Mouse (Mus musculus) lung, postnatal 10 days (tissue): ENCODE data around the gene Csnk2b.
A peak's percentile ranks its signal among the peaks of the same experiment; 100 is the strongest.

Experiments used
- DNase-seq: peaks from one replicate; pipeline ENCODE4 v3.0.0; 2021

Csnk2b gene

GRCm38 (mm10) chr17:35115046-35116019 lies 6.5 kb downstream of the Csnk2b start, which contains the start of gene Ly6g5b:
Gene Ly6g5b (minus strand): TSS chr17:35115428.
- DNase-seq, result peak; percentile 56

GRCm38 (mm10) chr17:35111774-35112173 lies 10.1 kb downstream of the Csnk2b start:
- DNase-seq, result peak; percentile 35

- no peak for DNase-seq
Observed at GRCm38 (mm10) chr17:35108097-35108496, 13.8 kb downstream of the Csnk2b start, which contains the start of gene Ly6g5c. Gene Ly6g5c (plus strand): TSS chr17:35108279.

GRCm38 (mm10) chr17:35106522-35106921 lies 15.3 kb downstream of the Csnk2b start:
- no peak for DNase-seq

- peak; percentile 51 for DNase-seq
Observed at GRCm38 (mm10) chr17:35105740-35106389, 16.0 kb downstream of the Csnk2b start.

- no peak for DNase-seq
Observed at GRCm38 (mm10) chr17:35104754-35105153, 17.1 kb downstream of the Csnk2b start.

GRCm38 (mm10) chr17:35104079-35104478 lies 17.8 kb downstream of the Csnk2b start:
- no peak for DNase-seq

- DNase-seq, result no peak
Observed at GRCm38 (mm10) chr17:35103221-35103690, 18.6 kb downstream of the Csnk2b start.

- no peak for DNase-seq
Observed at GRCm38 (mm10) chr17:35102299-35102698, 19.6 kb downstream of the Csnk2b start.

GRCm38 (mm10) chr17:35101161-35101560 lies 20.7 kb downstream of the Csnk2b start:
- DNase-seq, result no peak

- DNase-seq, result no peak
Observed at GRCm38 (mm10) chr17:35100196-35100765, 21.6 kb downstream of the Csnk2b start.

GRCm38 (mm10) chr17:35097164-35097655 lies 24.6 kb downstream of the Csnk2b start:
- DNase-seq, result peak; percentile 57

- no peak for DNase-seq
Observed at GRCm38 (mm10) chr17:35096597-35096996, 25.3 kb downstream of the Csnk2b start.

- DNase-seq, result no peak
Observed at GRCm38 (mm10) chr17:35094475-35095365, 27.1 kb downstream of the Csnk2b start.

- peak; percentile 62 for DNase-seq
Observed at GRCm38 (mm10) chr17:35092403-35093198, 29.3 kb downstream of the Csnk2b start.

GRCm38 (mm10) chr17:35090166-35090932 lies 31.5 kb downstream of the Csnk2b start:
- DNase-seq, result no peak

GRCm38 (mm10) chr17:35088825-35089644 lies 32.8 kb downstream of the Csnk2b start, which contains the start of gene Abhd16a:
Gene Abhd16a (plus strand): TSS chr17:35089263.
- peak; percentile 96 for DNase-seq

GRCm38 (mm10) chr17:35088151-35088550 lies 33.7 kb downstream of the Csnk2b start:
- no peak for DNase-seq

- DNase-seq, result no peak
Observed at GRCm38 (mm10) chr17:35085208-35085865, 36.5 kb downstream of the Csnk2b start, which contains the start of gene Ly6g6f. Gene Ly6g6f (minus strand): TSS chr17:35085610.
